Mouse (Mus musculus): ENCODE data around the gene Ralgds.

Ralgds gene

DNA sequence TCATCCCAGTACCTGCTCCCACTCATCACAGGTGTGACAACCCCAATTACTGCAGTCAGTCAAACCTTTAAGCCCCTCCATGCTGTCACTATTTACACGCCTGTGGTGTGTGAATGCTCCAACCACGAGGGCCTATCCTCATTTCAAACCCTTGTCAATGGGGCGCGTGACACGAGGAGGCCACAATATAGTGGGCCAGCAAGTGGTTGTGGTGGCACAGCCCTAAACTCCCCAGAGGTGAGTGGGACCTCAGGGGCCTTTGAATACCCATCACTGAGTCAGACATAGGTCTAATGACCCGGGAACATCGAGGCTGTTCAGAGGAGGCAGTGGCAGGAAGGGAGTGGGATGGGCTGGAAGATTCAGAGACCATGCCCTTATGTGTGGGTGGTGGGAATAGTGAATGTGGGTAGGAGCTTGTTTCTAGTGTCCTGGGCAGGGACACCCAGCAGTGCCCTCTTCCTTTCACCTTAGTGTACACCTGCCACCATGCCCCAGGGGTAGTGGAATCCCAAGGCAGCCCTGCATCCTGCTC is 21.0 kb downstream of the Ralgds start:
- no peak for DNase-seq

DNA sequence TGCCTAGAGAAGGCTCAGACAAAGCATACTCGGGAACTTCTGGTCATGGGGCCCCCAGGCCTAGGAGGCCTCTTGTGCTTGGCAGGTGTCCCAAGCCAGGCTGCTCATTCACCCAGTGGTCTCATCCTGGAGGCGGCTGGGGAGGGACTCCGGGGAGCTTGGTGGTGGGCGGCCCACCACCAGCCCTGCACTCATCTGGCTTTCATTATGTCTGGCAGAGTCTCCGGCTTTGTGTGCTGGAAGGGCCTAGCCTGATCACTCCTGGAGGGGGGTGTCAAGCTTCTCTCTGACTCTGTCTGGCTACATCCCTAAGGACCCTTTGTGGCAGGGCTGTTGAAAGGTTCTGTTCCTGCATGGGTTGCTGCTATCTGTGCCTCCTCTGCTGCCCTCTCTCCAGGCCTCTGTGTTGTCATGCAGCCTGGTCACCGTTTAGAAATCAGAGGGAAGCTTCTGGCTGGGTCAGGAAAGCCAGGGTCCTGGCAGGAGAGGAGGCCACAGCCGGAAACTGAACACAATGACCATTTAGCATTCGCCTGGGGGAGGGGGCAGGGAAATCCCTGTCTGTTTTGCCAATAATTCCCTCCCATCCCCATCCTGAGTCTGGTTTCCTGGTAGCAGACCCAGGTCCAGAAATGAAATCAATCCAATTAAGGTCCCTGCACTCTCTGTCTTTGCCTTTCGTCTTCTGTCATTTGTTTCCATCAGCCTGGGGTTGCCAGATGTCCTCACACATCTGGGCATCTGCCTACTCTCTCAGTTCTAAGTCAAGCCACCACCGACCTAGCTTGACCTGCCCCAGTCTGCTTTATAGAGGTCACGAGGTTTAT is 21.7 kb downstream of the Ralgds start:
- peak; percentile 60 for DNase-seq

DNA sequence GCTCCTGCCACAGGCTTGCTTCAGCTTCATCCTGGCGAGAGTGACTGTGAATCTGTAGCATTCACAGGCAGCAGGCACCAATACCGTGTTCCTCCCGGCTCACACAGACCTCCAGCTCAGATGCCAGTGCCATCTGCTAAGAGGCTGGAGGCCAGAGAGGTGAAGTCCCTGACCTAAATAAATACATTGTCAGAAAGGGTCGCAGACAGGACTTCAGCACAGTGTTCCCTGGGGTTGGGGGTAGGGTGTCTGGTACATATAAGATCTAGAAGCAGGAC is 22.3 kb downstream of the Ralgds start:
- peak; percentile 71 to 81 for DNase-seq

DNA sequence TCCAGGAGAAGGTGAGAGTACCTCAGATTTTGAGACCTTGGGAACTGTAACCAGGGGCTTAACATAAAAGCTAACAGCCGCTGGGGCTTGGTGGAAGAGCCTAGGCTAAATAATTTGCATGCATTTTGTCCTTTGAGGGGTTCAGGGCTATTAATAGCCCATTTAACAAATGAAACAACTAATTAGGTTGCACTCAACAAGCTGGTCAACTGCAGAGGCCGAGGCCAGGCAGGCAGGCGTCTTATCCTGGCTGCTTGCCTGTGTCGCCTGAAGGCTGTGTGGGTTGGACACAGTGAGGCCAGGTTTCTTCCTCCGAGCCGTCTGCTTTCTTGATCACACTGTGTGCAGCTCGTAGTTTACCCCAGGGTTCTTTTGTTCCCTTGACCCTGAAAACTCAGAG is 22.7 kb downstream of the Ralgds start:
- peak; percentile 87 for DNase-seq

GRCm38 (mm10) chr2:28536166-28536565 is 23.2 kb downstream of the Ralgds start:
- DNase-seq = peak; percentile 57 to 65

- DNase-seq = no peak
Measured at GRCm38 (mm10) chr2:28536766-28537633, 24.1 kb downstream of the Ralgds start.

GRCm38 (mm10) chr2:28537634-28537920 is 24.7 kb downstream of the Ralgds start:
- no peak for DNase-seq

DNA sequence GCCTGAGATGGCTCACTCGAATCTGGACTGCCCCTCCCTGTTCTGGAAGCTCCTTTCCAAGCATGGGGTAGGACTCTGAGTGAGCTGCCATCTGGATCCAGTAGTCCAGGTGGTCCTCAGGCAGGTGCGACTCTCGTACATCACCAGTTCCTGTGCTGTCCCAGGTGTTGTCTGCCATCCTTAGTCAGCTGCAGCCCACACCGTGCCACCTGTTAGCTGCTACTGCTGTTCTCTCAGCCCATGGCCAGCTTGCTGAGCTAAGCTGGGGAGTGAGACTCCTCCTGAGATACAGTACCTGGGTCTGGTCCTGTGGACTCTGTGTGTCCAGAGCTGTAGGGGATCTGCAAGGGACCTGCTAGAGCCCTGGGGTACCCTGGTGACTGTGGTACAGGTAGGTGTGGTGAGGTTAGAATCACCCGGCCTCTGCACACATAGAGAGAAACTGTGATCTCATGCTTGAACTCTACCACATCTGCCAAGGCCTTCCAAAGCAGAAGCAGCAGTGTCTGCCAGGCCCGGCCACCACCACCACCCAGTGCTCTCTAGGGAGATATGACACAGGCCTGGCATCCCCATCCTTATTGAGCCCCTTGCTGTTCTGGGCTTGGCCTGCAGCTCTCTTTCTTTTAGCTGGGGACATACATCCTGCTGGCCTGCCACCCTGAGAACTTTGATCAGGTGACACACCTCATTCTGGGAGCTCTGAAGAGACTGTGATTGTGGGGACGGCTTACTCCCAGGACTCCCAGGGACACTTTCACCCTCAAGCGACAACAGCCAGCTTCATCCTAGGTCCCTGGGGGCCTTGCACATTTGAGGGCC is 25.3 kb downstream of the Ralgds start:
- DNase-seq = no peak

GRCm38 (mm10) chr2:28538817-28539128 is 25.8 kb downstream of the Ralgds start:
- peak; percentile 65 to 70 for DNase-seq

GRCm38 (mm10) chr2:28539206-28539605 is 26.3 kb downstream of the Ralgds start:
- peak; percentile 66 to 76 for DNase-seq

- no peak for DNase-seq
Measured at GRCm38 (mm10) chr2:28539949-28540348, 27.0 kb downstream of the Ralgds start.

GRCm38 (mm10) chr2:28540587-28541227 is 27.8 kb downstream of the Ralgds start:
- DNase-seq = no peak

- peak; percentile 97 to 98 for DNase-seq
Measured at GRCm38 (mm10) chr2:28543894-28544293, 31.0 kb downstream of the Ralgds start.

GRCm38 (mm10) chr2:28545976-28546375 is 33.1 kb downstream of the Ralgds start:
- peak; percentile 83 to 84 for DNase-seq

DNA sequence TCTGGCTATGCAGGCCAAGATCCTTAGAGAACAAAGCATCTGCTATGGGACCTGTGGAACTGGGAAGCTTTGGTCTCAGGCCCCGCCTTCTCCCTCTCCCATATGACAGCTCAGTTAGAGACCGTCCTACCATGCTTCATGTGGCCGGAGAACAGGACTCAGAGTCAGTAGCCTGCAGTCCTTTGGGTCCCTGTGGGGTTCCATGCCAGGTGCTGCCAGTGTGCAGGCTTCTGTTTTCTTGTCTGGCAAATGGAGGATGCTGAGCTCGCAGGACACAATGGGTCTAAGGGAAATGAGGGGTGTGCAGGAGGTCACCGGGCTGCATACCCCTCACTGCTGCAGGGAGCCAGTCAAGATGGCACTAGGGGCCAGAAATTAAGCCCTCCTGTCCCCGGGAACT is 33.6 kb downstream of the Ralgds start:
- peak in 1 of 2 experiments; percentile 51 for DNase-seq

DNA sequence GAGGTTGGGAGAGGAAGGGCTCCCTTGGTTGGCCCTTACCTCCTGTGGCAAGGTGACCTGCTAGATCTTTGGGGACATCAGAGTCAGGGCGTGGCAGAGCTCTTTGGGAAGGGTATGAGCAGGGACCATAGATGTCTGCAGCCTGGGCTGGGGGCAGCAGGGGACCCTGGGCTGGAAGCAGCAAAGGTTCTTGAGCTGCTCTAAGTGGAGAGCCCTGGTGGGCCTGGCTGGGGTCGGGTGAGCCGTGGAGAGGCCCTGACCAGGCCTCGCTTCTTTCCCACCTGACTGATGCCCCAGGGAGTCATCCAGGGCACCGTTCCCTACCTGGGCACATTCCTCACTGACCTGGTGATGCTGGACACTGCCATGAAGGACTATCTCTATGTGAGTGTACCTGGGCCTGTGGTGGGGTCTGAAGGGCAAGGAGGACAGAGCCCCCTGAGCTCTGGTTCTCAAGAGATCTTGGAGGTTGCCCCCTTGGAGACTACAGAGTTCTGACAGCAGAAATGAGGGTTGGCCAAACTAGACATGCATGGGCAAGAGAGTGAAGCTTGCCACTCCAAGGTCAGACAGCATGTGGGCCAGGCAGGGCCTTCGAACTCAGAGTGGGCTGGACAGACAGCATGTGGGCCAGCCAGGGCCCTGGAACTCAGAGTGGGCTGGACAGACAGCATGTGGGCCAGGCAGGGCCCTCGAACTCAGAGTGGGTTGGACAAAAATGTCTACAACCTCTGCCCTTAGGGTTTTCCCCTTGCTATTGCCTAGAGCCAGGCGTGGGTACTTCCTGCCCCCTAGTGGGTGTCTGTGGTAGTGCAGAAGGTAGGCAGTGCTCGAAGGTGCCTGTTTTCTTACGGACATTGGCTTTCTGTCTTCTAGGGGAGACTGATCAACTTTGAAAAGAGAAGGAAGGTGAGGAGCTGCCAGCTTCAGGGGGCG is 34.6 kb downstream of the Ralgds start:
- peak; percentile 93 to 94 for DNase-seq

- peak in 1 of 2 experiments; percentile 23 for DNase-seq
Measured at GRCm38 (mm10) chr2:28549157-28549556, 36.2 kb downstream of the Ralgds start.

DNA sequence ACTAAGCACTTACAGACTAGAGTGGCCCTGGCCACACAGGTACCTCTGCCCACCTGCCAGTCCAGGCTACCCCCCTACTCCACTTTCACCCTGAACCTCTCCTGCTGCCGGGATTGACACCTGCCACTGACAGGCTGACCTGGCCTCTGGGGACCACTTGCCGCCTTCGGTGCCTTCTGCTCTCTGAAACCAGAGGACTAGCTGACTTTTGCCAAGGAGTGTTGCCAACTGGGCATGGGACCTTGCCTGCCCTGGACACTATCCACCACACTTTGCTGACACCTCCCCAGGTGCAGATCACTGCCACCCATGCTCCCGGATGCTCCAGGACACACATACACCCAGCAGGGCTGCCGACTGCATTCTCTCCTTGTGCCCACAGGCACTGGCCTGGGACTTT is 39.4 kb downstream of the Ralgds start:
- DNase-seq = peak; percentile 42 to 54

DNA sequence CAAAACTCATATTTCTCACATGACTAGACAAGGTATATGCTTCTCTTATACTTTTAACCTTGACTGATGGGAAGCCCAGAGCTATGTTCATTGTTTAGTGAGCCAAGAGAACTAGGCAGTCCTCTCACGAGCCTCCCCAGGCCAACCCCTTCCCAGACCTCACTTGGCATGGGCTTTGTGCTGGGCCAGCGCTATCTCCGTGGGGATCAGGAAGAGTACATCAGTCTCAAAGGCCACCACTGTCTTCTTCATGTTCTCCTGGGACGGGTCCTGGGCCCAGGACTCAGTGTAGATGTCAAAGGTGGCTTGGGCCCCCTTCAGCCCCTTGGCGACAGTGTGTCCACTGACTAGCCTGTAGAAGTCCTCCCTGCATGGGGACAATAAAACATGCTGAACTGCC is 44.5 kb downstream of the Ralgds start:
- no peak for DNase-seq

DNA sequence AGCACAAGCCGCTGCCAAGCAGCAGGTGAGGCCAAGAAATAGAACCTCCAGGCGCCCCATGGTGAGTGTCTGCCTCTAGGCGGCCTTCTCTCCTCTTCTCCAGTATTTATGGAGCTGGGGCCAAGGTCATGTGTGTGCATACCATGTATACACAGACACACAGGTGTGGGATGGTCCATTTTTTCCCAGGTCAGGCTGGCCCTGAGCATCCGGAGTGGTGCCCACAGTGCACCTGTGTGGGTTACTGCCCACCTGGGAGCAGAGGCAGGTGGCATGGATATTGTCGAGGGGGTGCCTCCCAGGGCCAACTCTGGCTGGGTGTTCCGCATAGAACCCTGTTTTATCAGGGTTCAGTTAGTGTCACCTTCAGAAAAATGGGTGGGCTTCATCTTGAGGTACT is 50.4 kb downstream of the Ralgds start, which contains the start of gene Cel:
Gene Cel, minus strand, starts transcription at position 101 of the 400 bp plus-strand sequence.
- no peak for DNase-seq

DNA sequence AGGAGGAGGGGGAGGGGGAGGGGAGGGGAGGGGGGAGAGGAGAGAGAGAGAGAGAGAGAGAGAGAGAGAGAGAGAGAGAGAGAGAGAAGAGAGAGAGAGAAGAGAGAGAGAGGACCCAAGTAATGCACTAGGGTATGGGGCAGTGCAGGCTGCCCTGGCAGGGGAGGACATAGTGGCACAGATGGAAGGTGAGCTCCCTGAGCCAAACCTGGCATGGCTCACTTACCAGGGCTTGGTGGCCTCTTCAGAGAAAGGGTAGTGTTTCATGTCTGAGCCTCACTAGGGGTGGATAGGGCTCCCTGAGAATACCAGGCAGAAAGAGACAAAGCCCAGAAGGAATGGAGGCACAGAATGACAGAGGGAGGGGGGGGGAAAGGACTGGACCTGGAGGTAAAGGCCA is 50.9 kb downstream of the Ralgds start:
- DNase-seq = peak in 1 of 2 experiments; percentile 52
